Mouse (Mus musculus) CD4-positive, CD25-positive, alpha-beta regulatory T cell, adult 2 months (primary cell): ENCODE measurements around the gene Olfr127.
"Not testable (repeated sequence)": the region's sequence is repeated elsewhere in the genome, so short reads cannot be mapped to it uniquely, and the experiment has no call there.

Source experiments
- DNase-seq: peaks from one replicate; pipeline ENCODE4 v3.0.0-alpha.2; 2012; ENCODE audit warnings: low read depth, low spot score

The Olfr127 gene

DNA sequence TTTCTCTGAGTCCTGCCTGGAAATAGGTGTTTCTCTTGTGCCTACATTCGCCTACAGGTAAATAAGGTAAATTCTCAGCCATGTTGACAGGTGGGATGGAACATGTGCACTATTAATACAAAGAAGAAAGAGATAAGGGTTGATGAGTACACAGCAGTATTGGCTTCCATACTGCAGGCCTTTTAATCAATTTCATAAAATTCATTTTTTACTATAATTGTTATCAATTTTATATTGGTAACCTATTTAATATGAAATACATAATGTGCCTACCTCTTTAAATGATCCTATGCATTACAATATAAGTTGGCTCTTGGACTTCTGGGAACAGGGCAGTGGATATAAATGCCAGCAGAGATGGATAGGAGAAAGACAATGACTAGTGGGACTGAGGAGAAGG lies at the start of gene Olfr127:
Olfr127 (plus strand) TSS at position 301 of the 400 bp plus-strand sequence.
- DNase-seq = no peak

DNA sequence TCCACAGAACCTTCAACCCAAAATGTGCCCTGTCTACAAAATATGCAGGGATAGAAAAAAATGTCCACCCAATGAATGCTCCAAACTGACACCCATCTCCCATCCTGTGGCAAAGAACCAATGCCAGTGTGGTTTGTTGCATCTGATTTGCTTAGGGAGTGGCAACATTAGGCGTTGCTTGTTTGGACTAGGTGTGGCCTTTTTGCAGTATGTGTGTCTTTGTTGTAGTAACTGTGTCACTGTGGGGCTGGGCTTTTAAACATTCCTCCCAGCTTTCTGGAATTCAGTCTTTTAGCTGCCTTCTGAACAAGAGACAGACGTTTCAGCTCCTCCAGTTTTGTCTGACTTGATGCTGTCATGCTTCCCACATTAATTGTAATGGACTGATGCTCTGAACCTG lies 36.3 kb upstream of the Olfr127 start:
- no peak for DNase-seq

DNA sequence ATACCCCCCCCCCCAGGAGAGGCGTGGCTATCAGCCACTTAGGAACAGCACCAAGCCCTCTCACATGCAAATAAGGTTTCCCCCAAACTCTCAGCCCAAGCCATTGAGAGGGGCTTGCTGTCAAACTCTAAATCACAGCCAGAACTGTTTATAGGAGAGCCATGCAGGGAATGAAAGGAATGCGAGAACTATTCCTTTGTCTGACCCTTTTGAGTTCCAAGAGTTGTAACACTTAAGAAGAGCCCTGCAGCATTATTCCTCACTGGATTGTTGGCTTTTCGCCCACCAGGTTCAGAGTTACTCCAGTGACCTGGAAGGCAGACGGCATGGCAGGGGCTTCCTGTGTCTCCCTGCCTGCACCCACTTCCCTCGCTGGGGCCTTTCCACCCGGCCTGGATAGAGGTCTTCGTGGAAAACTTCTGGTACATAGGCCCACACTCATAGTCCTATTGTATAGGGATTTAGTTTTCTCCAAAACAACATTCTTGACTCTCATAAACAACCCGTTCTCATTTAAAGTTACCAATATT lies 30.5 kb upstream of the Olfr127 start:
- no peak for DNase-seq

DNA sequence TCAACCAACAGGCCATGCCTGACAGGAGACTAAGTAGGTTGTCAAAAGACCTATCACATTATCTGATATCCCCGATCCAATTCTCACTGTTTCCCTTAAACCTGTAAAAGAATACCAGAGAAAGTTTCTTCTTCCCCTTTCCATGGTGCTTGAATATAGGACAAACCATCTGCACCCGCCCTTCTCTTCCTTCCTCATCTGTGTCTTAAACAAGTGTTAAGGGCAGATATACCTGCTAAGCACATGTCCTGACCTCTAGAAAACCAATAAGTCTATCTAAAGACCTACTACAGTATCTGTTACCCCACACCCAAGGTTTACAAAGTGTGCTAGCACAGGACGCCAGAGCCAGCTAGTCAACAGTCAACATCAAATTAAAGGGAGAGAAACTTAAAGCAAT lies 26.4 kb upstream of the Olfr127 start:
- DNase-seq = no peak

DNA sequence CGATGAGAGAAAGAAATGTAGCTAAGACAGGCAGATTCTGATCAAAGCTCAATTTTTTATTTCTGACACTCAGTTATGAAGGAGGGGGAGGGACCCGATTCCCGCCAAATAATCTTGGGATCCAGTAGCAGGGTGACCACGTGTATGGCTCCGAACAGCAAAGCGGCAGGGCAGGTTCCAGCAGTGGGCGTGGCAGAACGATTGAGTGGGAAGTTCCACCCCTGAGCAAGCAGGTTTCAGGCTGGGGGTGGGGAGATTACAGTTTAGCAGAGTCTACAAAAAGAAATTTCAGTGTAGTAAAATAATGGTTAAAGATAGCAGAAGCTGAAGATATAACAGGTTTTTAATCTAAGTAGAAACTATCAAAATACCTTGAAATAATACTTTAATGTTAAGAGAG lies 6.6 kb downstream of the Olfr127 start:
- DNase-seq = not testable (repeated sequence)

DNA sequence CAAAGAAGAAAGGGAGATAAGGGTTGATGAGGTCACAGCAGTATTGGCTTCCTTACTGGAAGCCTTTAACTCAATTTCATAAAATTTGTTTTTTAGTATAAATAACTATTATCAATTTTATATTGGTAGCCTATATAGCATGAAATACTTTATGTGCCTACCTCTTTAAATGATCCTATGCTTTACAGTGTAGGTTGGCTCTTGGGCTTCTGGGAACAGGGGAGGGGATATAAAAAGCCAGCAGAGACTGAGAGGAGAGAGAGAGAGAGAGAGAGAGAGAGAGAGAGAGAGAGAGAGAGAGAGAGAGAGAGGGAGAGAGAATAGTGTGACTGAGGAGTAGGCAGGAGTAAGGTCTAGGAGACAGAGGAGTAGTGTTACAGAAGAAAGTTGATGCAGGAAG lies 20.0 kb downstream of the Olfr127 start, which contains the start of gene Olfr128:
Olfr128 (plus strand) TSS at position 301 of the 400 bp plus-strand sequence.
- no peak for DNase-seq

DNA sequence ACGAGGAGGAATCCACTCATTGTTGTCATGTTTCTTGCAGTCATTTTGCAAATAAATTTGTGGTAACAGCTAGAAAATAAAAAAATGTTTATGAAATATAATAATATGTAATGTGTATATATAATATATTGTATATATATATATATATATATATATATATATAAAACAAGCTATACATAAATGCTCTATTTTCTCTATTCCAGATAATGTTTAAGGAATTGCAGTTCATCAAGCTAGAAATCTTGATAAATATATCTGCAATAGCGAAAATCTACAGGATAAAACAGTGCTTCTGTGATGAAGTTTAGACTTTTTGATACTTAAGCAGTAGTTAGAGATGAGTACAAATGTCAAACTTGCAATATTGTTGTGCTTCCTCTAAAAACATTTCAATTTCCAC lies 52.7 kb downstream of the Olfr127 start, which contains the start of gene Olfr761:
Olfr761 (minus strand) TSS at position 101 of the 400 bp plus-strand sequence.
- DNase-seq = no peak
